Mouse (Mus musculus): ENCODE data around the gene Rnf149.

Rnf149 gene

GRCm38 (mm10) chr1:39530258-39530943 is 46.8 kb downstream of the Rnf149 start:
- peak; percentile 89 for DNase-seq (ENCODE audit: low read depth, low spot score)
- Histone ChIP-seq H3K36me3 (ENCODE audit: control insufficient read depth, insufficient read depth, low read length, poor library complexity, severe bottlenecking) (no peaks in the 10 kb centered on the region), H3K27me3 (ENCODE audit: control insufficient read depth, insufficient read depth, low read length, poor library complexity, severe bottlenecking) (no peaks in the 10 kb centered on the region)

- no peaks in the 10 kb centered on the region for H3K36me3 ChIP-seq (ENCODE audit: control insufficient read depth, insufficient read depth, low read length, poor library complexity, severe bottlenecking)
Measured at GRCm38 (mm10) chr1:39528319-39528718, 48.9 kb downstream of the Rnf149 start.

GRCm38 (mm10) chr1:39527432-39527831 is 49.8 kb downstream of the Rnf149 start:
- peak; percentile 87 for DNase-seq (ENCODE audit: low read depth, low spot score)
- H3K36me3 ChIP-seq (ENCODE audit: control insufficient read depth, insufficient read depth, low read length, poor library complexity, severe bottlenecking) = no peaks in the 10 kb centered on the region
- no peaks in the 10 kb centered on the region for H3K27me3 ChIP-seq (ENCODE audit: control insufficient read depth, insufficient read depth, low read length, poor library complexity, severe bottlenecking)

More at GRCm38 (mm10) chr1:39528319-39528718, 48.9 kb downstream of the Rnf149 start:
- no peaks in the 10 kb centered on the region for H3K27me3 ChIP-seq (ENCODE audit: control insufficient read depth, insufficient read depth, low read length, poor library complexity, severe bottlenecking)
- no peak for DNase-seq (ENCODE audit: low read depth, low spot score)

- Histone ChIP-seq H3K27me3 (ENCODE audit: control insufficient read depth, insufficient read depth, low read length, poor library complexity, severe bottlenecking) (no peaks in the 10 kb centered on the region), H3K36me3 (ENCODE audit: control insufficient read depth, insufficient read depth, low read length, poor library complexity, severe bottlenecking) (no peaks in the 10 kb centered on the region)
- DNase-seq (ENCODE audit: low read depth, low spot score) = no peak
Measured at GRCm38 (mm10) chr1:39526371-39527167, 50.6 kb downstream of the Rnf149 start.

GRCm38 (mm10) chr1:39525763-39526162 is 51.4 kb downstream of the Rnf149 start:
- H3K27me3 ChIP-seq (ENCODE audit: control insufficient read depth, insufficient read depth, low read length, poor library complexity, severe bottlenecking) = no peaks in the 10 kb centered on the region
- no peaks in the 10 kb centered on the region for H3K36me3 ChIP-seq (ENCODE audit: control insufficient read depth, insufficient read depth, low read length, poor library complexity, severe bottlenecking)
- no peak for DNase-seq (ENCODE audit: low read depth, low spot score)

- Histone ChIP-seq H3K36me3 (ENCODE audit: control insufficient read depth, insufficient read depth, low read length, poor library complexity, severe bottlenecking) (no peaks in the 10 kb centered on the region), H3K27me3 (ENCODE audit: control insufficient read depth, insufficient read depth, low read length, poor library complexity, severe bottlenecking) (no peaks in the 10 kb centered on the region; the same call in 1 of the 2 replicates)
- DNase-seq (ENCODE audit: low read depth, low spot score) = peak; percentile 63
Measured at GRCm38 (mm10) chr1:39522519-39522918, 54.7 kb downstream of the Rnf149 start.

- H3K36me3 ChIP-seq (ENCODE audit: control insufficient read depth, insufficient read depth, low read length, poor library complexity, severe bottlenecking) = no peaks in the 10 kb centered on the region
- H3K27me3 ChIP-seq (ENCODE audit: control insufficient read depth, insufficient read depth, low read length, poor library complexity, severe bottlenecking) = no peaks in the 10 kb centered on the region; the same call in 1 of the 2 replicates
- DNase-seq (ENCODE audit: low read depth, low spot score) = no peak
Measured at GRCm38 (mm10) chr1:39521326-39521725, 55.9 kb downstream of the Rnf149 start.

- no peak for DNase-seq (ENCODE audit: low read depth, low spot score)
- Histone ChIP-seq H3K36me3 (ENCODE audit: control insufficient read depth, insufficient read depth, low read length, poor library complexity, severe bottlenecking) (no peaks in the 10 kb centered on the region), H3K27me3 (ENCODE audit: control insufficient read depth, insufficient read depth, low read length, poor library complexity, severe bottlenecking) (no peaks in the 10 kb centered on the region; the same call in 1 of the 2 replicates)
Measured at GRCm38 (mm10) chr1:39515303-39515991, 61.8 kb downstream of the Rnf149 start.

GRCm38 (mm10) chr1:39512183-39512582 is 65.0 kb downstream of the Rnf149 start:
- no peak for DNase-seq (ENCODE audit: low read depth, low spot score)
- Histone ChIP-seq H3K27me3 (ENCODE audit: control insufficient read depth, insufficient read depth, low read length, poor library complexity, severe bottlenecking) (no peaks in the 10 kb centered on the region), H3K36me3 (ENCODE audit: control insufficient read depth, insufficient read depth, low read length, poor library complexity, severe bottlenecking) (no peaks in the 10 kb centered on the region)

- no peak for DNase-seq (ENCODE audit: low read depth, low spot score)
- H3K27me3 ChIP-seq (ENCODE audit: control insufficient read depth, insufficient read depth, low read length, poor library complexity, severe bottlenecking) = no peaks in the 10 kb centered on the region
Measured at GRCm38 (mm10) chr1:39511775-39512174, 65.4 kb downstream of the Rnf149 start.

GRCm38 (mm10) chr1:39505600-39505999 is 71.6 kb downstream of the Rnf149 start:
- Histone ChIP-seq H3K36me3 (ENCODE audit: control insufficient read depth, insufficient read depth, low read length, poor library complexity, severe bottlenecking) (no peaks in the 10 kb centered on the region), H3K27me3 (ENCODE audit: control insufficient read depth, insufficient read depth, low read length, poor library complexity, severe bottlenecking) (no peaks in the 10 kb centered on the region)
- DNase-seq (ENCODE audit: low read depth, low spot score) = no peak

More at GRCm38 (mm10) chr1:39511775-39512174, 65.4 kb downstream of the Rnf149 start:
- H3K36me3 ChIP-seq (ENCODE audit: control insufficient read depth, insufficient read depth, low read length, poor library complexity, severe bottlenecking) = no peaks in the 10 kb centered on the region

- peak; percentile 15 for DNase-seq (ENCODE audit: low read depth, low spot score)
- H3K27me3 ChIP-seq (ENCODE audit: control insufficient read depth, insufficient read depth, low read length, poor library complexity, severe bottlenecking) = no peaks in the 10 kb centered on the region
- H3K36me3 ChIP-seq (ENCODE audit: control insufficient read depth, insufficient read depth, low read length, poor library complexity, severe bottlenecking) = no peaks in the 10 kb centered on the region
Measured at GRCm38 (mm10) chr1:39504261-39504660, 72.9 kb downstream of the Rnf149 start.

- no peaks in the 10 kb centered on the region for H3K36me3 ChIP-seq (ENCODE audit: control insufficient read depth, insufficient read depth, low read length, poor library complexity, severe bottlenecking)
- no peaks in the 10 kb centered on the region for H3K27me3 ChIP-seq (ENCODE audit: control insufficient read depth, insufficient read depth, low read length, poor library complexity, severe bottlenecking)
- DNase-seq (ENCODE audit: low read depth, low spot score) = peak; percentile 14
Measured at GRCm38 (mm10) chr1:39502817-39503633, 74.2 kb downstream of the Rnf149 start.

All from splenic B cell, adult 2 months (primary cell).